Mouse (Mus musculus): ENCODE results near the gene Spi1.
"Not testable (repeated sequence)": the region's sequence is repeated elsewhere in the genome, so short reads cannot be mapped to it uniquely, and the experiment has no call there.

- TF ChIP-seq CTCF (IDR thresholded peaks at IDR 0.05; ENCODE audit: borderline replicate concordance, insufficient read depth, low read length); POLR2A (IDR thresholded peaks at IDR 0.05; ENCODE audit: low read depth, low read length): not testable (repeated sequence)
Measured at GRCm38 (mm10) chr2:91111832-91112231, 29.6 kb downstream of the Spi1 start.

Data from embryonic fibroblast, embryonic 13.5 days (primary cell).